Mouse (Mus musculus) embryonic fibroblast, embryonic 13.5 days (primary cell): ENCODE data around the gene Kif26b.

Experiments
- CTCF ChIP-seq: IDR thresholded peaks from 2 replicates; pipeline ENCODE4 v1.5.1; 2011; ENCODE audit warnings: mild to moderate bottlenecking, control low read depth, low read length, moderate library complexity, borderline replicate concordance; ENCODE audit not compliant: insufficient read depth
- POLR2A ChIP-seq: IDR thresholded peaks from 2 replicates; pipeline ENCODE4 v1.6.1; 2011; ENCODE audit warnings: low read depth, mild to moderate bottlenecking, control low read depth, low read length, moderate library complexity

DNA sequence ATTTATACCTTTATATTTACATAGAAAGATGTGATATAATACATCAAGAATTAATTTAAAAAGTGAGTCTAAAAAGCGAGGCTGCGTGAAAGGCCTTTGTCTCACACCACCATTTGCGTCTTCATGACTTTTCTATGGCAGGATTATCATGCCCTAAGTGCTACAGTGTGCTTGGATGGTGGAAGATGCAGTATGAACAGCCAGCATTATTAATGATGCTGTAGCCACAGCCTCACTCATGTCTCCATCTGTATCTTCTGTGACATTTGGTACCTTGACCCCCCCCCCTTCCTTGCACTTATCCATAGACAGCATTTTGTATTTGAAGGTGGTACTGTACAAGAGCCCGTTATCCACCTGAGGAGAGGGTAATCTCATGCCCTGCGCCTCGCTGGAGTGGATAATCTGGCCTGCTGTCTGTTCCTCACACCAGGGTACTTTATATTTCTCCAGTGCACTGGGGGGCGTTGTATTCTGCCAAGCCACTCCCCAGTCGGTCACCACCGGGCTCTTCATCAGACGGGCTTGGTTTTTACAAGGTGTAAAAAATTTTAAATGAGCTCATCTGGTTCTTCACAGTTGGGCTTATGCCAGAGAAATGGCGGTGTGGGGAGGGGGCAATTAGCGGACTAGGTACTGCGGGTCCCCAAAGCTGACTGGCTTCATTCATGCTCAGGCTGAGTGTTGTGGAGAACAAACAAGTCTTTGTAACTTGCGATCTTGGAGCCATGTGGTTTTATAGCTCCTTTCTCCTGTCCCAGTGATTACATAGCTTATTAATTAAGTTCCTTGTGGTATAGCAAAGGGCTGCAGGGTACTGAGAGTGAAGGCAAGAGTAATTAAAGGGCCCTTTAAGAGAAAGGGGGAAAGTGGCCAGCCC lies 291.9 kb downstream of the Kif26b start:
- no peak for TF ChIP-seq POLR2A
- TF ChIP-seq CTCF, result no peak
